Mouse (Mus musculus) frontal cortex, postnatal 36 days (tissue): Measurements from ENCODE around the gene Usp17le.
"Not testable (repeated sequence)": the region's sequence is repeated elsewhere in the genome, so short reads cannot be mapped to it uniquely, and the experiment has no call there.

Experiments used
- DNase-seq, 2 experiments: peaks; one replicate each; pipeline ENCODE4 v3.0.0; 2022; ENCODE audit warnings: low spot score in 2 of 2

Usp17le gene

GRCm38 (mm10) chr7:104777370-104777769 is at the start of gene Usp17le:
Gene Usp17le (minus strand): TSS chr7:104777470.
- DNase-seq: not testable (repeated sequence)

GRCm38 (mm10) chr7:104810335-104810734 is 33.1 kb upstream of the Usp17le start:
- not testable (repeated sequence) for DNase-seq

DNA sequence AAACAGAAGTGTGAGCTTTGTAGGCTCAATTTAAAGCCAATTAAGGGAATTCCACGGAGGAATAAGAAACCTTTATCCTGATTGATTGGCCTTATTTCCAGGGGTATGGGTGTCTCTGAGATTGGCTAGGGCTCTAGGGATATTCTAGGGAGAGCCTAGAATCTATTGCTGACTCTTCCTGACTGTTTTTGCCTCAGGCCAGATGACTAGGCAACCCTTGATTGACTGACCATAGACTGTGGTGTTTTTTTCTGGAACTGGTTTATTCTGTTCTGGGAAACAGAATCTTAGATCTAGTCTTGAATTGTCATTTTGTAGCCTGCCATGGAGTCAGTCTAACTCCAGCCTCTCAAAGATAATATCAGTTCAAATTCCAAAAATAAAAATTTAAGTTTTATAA is 13.5 kb upstream of the Usp17le start:
- no peak for DNase-seq
